Mouse (Mus musculus) cerebellum, adult 9-10 months (tissue): ENCODE results near the gene Hoxa13.

ENCODE experiments used
- DNase-seq: peaks from one replicate; pipeline ENCODE4 v3.0.0; 2022

Hoxa13 gene

GRCm38 (mm10) chr6:52260654-52261575 lies at the start of gene Hoxa13:
Gene Hoxa13 (minus strand): TSS chr6:52260880.
- DNase-seq: no peak

- no peak for DNase-seq
Measured at GRCm38 (mm10) chr6:52310366-52310765, 49.7 kb upstream of the Hoxa13 start.

DNA sequence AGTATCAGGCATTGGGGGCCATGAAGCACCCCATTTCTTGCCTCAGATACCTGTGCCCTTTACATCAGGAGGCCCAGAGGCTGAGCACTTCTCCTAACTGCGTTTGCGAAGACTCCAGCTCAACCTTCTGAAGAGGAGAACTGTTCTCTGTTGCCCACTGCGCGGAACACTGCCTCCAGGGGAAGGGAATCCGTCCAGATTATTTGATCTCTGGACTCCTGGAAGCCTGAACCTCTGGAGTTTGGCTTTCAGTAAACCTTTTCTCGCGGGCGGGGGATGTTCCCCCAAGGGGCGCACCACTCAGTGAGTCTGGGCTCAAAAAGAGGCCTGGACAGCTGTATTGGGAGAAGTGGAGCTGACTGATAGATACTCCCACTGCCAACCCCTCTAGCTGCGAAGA lies 49.1 kb upstream of the Hoxa13 start:
- no peak for DNase-seq

GRCm38 (mm10) chr6:52305877-52306389 lies 45.3 kb upstream of the Hoxa13 start:
- no peak for DNase-seq

DNA sequence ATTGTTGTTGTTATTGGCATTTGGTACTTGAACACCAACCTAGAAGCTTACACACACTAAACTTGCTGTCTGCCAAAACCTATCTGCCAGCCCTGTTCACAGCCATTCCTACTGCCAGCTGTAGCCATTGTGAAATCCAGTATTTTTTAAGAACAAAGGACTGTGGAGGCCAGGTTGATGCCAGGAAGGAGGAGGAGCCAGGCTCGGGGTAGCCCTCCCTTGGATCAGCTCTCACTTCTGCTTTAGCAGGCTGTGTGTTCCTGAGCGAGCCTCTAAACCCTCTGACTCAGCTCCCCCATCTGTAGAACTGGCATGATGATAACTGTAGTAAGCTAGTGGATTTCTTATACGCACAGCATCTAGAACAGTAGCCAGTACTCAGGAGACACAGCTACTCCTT lies 42.7 kb upstream of the Hoxa13 start:
- DNase-seq: no peak

- no peak for DNase-seq
Measured at GRCm38 (mm10) chr6:52300806-52301205, 40.1 kb upstream of the Hoxa13 start.

DNA sequence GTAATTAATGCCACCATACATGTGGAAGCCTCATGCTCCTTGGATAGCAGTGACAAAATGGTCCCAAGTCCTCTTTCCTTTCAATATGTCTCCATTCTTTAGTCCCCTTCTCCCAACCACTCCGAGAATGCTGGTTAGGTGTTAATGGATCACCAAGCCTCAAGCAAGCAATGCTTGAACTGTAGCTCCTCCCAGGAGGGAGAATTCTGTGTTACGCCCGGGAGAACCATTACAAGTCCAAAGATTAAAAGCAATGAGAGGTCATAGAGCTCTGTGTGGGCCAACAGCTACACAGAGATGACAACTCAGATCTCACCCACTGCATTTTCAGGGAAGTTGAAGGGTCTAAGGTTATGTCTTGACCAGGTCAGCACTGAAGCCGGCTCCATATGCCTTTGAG lies 37.8 kb upstream of the Hoxa13 start:
- DNase-seq: no peak

DNA sequence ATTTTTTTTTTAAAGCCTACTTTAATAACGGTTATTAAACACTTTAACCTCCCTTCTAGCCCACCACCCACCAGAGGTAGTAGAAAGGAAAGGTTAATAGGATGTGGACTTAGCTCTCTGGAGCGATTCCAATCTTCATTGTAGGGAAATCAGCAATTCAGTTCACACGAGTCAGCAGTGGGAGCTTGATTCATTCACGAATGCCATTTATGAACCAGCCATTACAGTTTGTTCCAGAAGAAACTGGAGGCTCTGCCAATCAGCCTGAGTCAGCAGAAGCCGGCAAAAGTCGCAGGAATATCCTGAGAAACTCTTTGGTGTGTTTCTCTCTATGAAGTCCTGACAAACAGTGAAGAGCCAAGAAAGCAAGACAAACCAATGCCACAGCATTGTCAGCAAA lies 33.9 kb upstream of the Hoxa13 start:
- DNase-seq: no peak

GRCm38 (mm10) chr6:52292328-52292727 lies 31.6 kb upstream of the Hoxa13 start:
- no peak for DNase-seq

GRCm38 (mm10) chr6:52291021-52291860 lies 30.6 kb upstream of the Hoxa13 start:
- no peak for DNase-seq

GRCm38 (mm10) chr6:52290186-52290585 lies 29.5 kb upstream of the Hoxa13 start:
- no peak for DNase-seq

GRCm38 (mm10) chr6:52283896-52284295 lies 23.2 kb upstream of the Hoxa13 start:
- no peak for DNase-seq

DNA sequence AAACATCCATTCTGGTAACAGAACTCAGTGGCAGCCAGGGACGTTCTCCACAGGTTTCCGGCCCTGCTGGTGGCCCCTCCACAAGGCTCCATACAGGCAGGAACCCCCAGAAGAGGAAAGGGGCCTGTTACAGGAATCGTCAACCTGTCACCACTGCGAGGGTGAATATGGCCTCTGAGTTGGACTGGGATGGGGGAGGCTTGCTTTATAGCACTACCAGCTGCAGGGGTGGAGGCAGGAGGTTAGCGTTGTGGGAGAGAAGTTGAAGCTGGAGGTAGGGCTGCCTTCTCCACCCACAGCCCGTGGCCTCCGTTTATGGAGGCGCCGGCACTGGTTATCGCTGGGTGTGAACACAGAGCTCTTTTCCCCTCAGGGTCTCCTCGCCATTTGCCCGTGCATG lies 20.4 kb upstream of the Hoxa13 start:
- DNase-seq: no peak

- DNase-seq: no peak
Measured at GRCm38 (mm10) chr6:52276920-52277319, 16.2 kb upstream of the Hoxa13 start.

GRCm38 (mm10) chr6:52276382-52276781 lies 15.7 kb upstream of the Hoxa13 start:
- no peak for DNase-seq

GRCm38 (mm10) chr6:52275563-52276280 lies 15.0 kb upstream of the Hoxa13 start:
- no peak for DNase-seq

- DNase-seq: no peak
Measured at GRCm38 (mm10) chr6:52274576-52274975, 13.9 kb upstream of the Hoxa13 start.

- DNase-seq: no peak
Measured at GRCm38 (mm10) chr6:52273656-52274280, 13.1 kb upstream of the Hoxa13 start.

GRCm38 (mm10) chr6:52272766-52273655 lies 12.3 kb upstream of the Hoxa13 start:
- no peak for DNase-seq

- peak; percentile 38 for DNase-seq
Measured at GRCm38 (mm10) chr6:52270494-52271480, 10.1 kb upstream of the Hoxa13 start.
